Mouse (Mus musculus): ENCODE measurements around the gene Ddx31. TPM values are rescaled to one million over a fixed set of nuclear protein-coding genes. Genes with fewer than 3 reads are reported as not detected.

Ddx31 gene
- polyA plus RNA-seq, 1 experiment, result not detected

GRCm38 (mm10) chr2:28859303-28859702 is 19.1 kb downstream of the Ddx31 start:
- TF ChIP-seq POLR2A (IDR thresholded peaks at IDR 0.05; ENCODE audit: insufficient read depth, low read depth, low read length), result no peak
- TF ChIP-seq CTCF (IDR thresholded peaks at IDR 0.05; ENCODE audit: insufficient read depth, low read depth, low read length), result no peak
- H3K4me1 ChIP-seq (ENCODE audit: control insufficient read depth, insufficient read depth, low read length), result no peaks in the 10 kb centered on the region
- H3K27ac ChIP-seq (ENCODE audit: insufficient read depth, low read depth, low read length), result no peak overlapping the region
- 93% methylated on average over 4 of the region's 4 CpGs for WGBS
- H3K4me3 ChIP-seq (ENCODE audit: insufficient read depth, low read depth, low read length), result no peak overlapping the region

GRCm38 (mm10) chr2:28860678-28861423 is 20.6 kb downstream of the Ddx31 start:
- no peak overlapping the region for H3K4me3 ChIP-seq (ENCODE audit: insufficient read depth, low read depth, low read length)
- TF ChIP-seq POLR2A (IDR thresholded peaks at IDR 0.05; ENCODE audit: insufficient read depth, low read depth, low read length), result no peak
- TF ChIP-seq CTCF (IDR thresholded peaks at IDR 0.05; ENCODE audit: insufficient read depth, low read depth, low read length), result no peak
- no peaks in the 10 kb centered on the region for H3K4me1 ChIP-seq (ENCODE audit: control insufficient read depth, insufficient read depth, low read length)
- WGBS, result 75% methylated on average over 8 of the region's 8 CpGs
- H3K27ac ChIP-seq (ENCODE audit: insufficient read depth, low read depth, low read length), result no peak overlapping the region

- H3K4me3 ChIP-seq (ENCODE audit: insufficient read depth, low read depth, low read length), result no peak overlapping the region
- H3K4me1 ChIP-seq (ENCODE audit: control insufficient read depth, insufficient read depth, low read length), result no peaks in the 10 kb centered on the region
- no peak overlapping the region for H3K27ac ChIP-seq (ENCODE audit: insufficient read depth, low read depth, low read length)
- TF ChIP-seq POLR2A (IDR thresholded peaks at IDR 0.05; ENCODE audit: insufficient read depth, low read depth, low read length), result no peak
- no peak for TF ChIP-seq CTCF (IDR thresholded peaks at IDR 0.05; ENCODE audit: insufficient read depth, low read depth, low read length)
These were observed 23.7 kb downstream of the Ddx31 start for GRCm38 (mm10) chr2:28863857-28864256.

- Histone ChIP-seq H3K4me3 (ENCODE audit: insufficient read depth, low read depth, low read length) (no peak overlapping the region), H3K4me1 (ENCODE audit: control insufficient read depth, insufficient read depth, low read length) (no peaks in the 10 kb centered on the region), H3K27ac (ENCODE audit: insufficient read depth, low read depth, low read length) (no peak overlapping the region)
- 54% methylated on average over 7 of the region's 7 CpGs for WGBS
- TF ChIP-seq CTCF (IDR thresholded peaks at IDR 0.05; ENCODE audit: insufficient read depth, low read depth, low read length) (no peak), POLR2A (IDR thresholded peaks at IDR 0.05; ENCODE audit: insufficient read depth, low read depth, low read length) (no peak)
These were observed 27.3 kb downstream of the Ddx31 start for GRCm38 (mm10) chr2:28867495-28867894.

GRCm38 (mm10) chr2:28875554-28875953 is 35.3 kb downstream of the Ddx31 start:
- no peak overlapping the region for H3K27ac ChIP-seq (ENCODE audit: insufficient read depth, low read depth, low read length)
- WGBS, result 87% methylated on average over 11 of the region's 11 CpGs

GRCm38 (mm10) chr2:28881275-28881674 is 41.1 kb downstream of the Ddx31 start:
- no peak overlapping the region for H3K27ac ChIP-seq (ENCODE audit: insufficient read depth, low read depth, low read length)
- TF ChIP-seq POLR2A (IDR thresholded peaks at IDR 0.05; ENCODE audit: insufficient read depth, low read depth, low read length), result no peak
- TF ChIP-seq CTCF (IDR thresholded peaks at IDR 0.05; ENCODE audit: insufficient read depth, low read depth, low read length), result no peak
- no peaks in the 10 kb centered on the region for H3K4me1 ChIP-seq (ENCODE audit: control insufficient read depth, insufficient read depth, low read length)
- 87% methylated on average over 3 of the region's 3 CpGs for WGBS
- H3K4me3 ChIP-seq (ENCODE audit: insufficient read depth, low read depth, low read length), result no peak overlapping the region

More at GRCm38 (mm10) chr2:28875554-28875953, 35.3 kb downstream of the Ddx31 start:
- no peaks in the 10 kb centered on the region for H3K4me1 ChIP-seq (ENCODE audit: control insufficient read depth, insufficient read depth, low read length)
- TF ChIP-seq CTCF (IDR thresholded peaks at IDR 0.05; ENCODE audit: insufficient read depth, low read depth, low read length), result no peak
- no peak overlapping the region for H3K4me3 ChIP-seq (ENCODE audit: insufficient read depth, low read depth, low read length)

GRCm38 (mm10) chr2:28882047-28882446 is 41.8 kb downstream of the Ddx31 start:
- Histone ChIP-seq H3K4me1 (ENCODE audit: control insufficient read depth, insufficient read depth, low read length) (no peaks in the 10 kb centered on the region), H3K4me3 (ENCODE audit: insufficient read depth, low read depth, low read length) (no peak overlapping the region), H3K27ac (ENCODE audit: insufficient read depth, low read depth, low read length) (no peak overlapping the region)
- no peak for TF ChIP-seq POLR2A (IDR thresholded peaks at IDR 0.05; ENCODE audit: insufficient read depth, low read depth, low read length)
- no peak for TF ChIP-seq CTCF (IDR thresholded peaks at IDR 0.05; ENCODE audit: insufficient read depth, low read depth, low read length)
- 83% methylated on average over 3 of the region's 3 CpGs for WGBS

- Histone ChIP-seq H3K4me1 (ENCODE audit: control insufficient read depth, insufficient read depth, low read length) (no peaks in the 10 kb centered on the region), H3K27ac (ENCODE audit: insufficient read depth, low read depth, low read length) (no peak overlapping the region), H3K4me3 (ENCODE audit: insufficient read depth, low read depth, low read length) (no peak overlapping the region)
- no peak for TF ChIP-seq CTCF (IDR thresholded peaks at IDR 0.05; ENCODE audit: insufficient read depth, low read depth, low read length)
- no peak for TF ChIP-seq POLR2A (IDR thresholded peaks at IDR 0.05; ENCODE audit: insufficient read depth, low read depth, low read length)
- WGBS, result 58% methylated on average over 6 of the region's 6 CpGs
These were observed 42.8 kb downstream of the Ddx31 start for GRCm38 (mm10) chr2:28882826-28883485.

- 78% methylated on average over 4 of the region's 4 CpGs for WGBS
These were observed 44.7 kb downstream of the Ddx31 start for GRCm38 (mm10) chr2:28884914-28885313.

More at GRCm38 (mm10) chr2:28884914-28885313, 44.7 kb downstream of the Ddx31 start:
- no peak overlapping the region for H3K4me3 ChIP-seq (ENCODE audit: insufficient read depth, low read depth, low read length)
- no peak overlapping the region for H3K27ac ChIP-seq (ENCODE audit: insufficient read depth, low read depth, low read length)
- H3K4me1 ChIP-seq (ENCODE audit: control insufficient read depth, insufficient read depth, low read length), result no peaks in the 10 kb centered on the region
- TF ChIP-seq CTCF (IDR thresholded peaks at IDR 0.05; ENCODE audit: insufficient read depth, low read depth, low read length) (no peak), POLR2A (IDR thresholded peaks at IDR 0.05; ENCODE audit: insufficient read depth, low read depth, low read length) (no peak)
